Mouse (Mus musculus) brain, adult 2 months (tissue): Measurements from ENCODE around the gene Pde4b.

Source experiments
- DNase-seq: peaks from one replicate; pipeline ENCODE4 v3.0.0; 2011; ENCODE audit warnings: low read depth, low spot score

Gene Pde4b

DNA sequence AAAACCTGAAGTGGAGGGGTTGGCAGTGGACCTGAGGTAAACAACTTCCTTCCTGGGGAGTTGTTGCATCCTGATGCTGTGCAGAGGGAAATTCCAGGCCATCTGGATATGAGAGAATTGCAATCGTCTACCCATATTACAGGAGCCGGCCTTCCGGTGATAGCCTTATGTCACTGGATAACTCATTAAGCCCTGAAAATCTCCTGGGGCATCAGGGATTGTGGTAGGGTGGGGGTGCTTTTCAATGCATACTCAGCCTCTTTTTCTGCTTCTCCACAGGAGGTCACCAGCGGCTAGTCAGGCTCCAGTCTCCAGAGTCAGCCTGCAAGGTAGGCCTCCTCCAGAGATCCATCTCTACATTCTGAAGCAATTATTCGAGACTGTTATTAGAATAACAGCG is 418.4 kb downstream of the Pde4b start:
- no peak for DNase-seq

DNA sequence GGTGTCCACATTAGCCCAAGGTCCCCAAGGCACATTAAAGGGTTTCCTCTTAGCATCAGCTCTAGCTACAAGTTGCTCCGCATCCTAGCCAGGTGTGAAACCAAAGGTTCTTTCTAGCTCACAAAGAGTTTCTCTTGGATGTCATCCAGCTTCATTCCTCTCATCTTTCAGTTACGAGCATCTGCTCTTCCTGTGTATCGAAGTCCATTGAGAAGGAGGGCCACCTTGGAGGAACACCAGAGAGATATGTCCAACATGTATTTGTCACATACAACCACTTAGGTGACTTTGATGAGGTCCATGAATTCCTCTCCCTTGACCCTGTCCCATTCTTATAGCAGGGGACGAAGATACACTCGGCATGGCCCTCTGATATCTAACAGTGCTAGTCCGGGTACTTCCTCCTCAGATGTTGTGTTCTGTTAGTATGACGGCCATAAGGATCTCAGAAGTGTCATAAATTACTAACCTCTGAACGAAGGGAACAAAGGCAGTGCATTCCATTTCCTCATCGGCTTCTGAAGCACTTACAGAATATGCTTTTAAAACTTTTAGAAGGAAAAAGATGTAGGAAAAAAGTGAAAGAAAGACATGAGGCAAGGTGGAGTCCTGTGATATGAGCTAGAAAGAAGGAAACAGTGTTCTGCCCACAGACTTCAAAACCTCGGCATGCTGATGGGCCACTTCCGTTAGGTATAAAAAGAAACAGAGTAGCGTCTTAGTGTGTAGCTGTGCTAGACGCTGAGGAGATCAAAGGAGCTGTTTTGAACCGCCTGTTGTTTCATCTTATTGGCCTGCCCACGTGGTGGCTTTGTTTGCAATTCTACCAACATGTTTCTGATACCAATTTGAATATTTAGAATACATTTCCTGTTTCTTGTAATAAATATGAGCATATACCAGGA is 419.3 kb downstream of the Pde4b start:
- DNase-seq = no peak

DNA sequence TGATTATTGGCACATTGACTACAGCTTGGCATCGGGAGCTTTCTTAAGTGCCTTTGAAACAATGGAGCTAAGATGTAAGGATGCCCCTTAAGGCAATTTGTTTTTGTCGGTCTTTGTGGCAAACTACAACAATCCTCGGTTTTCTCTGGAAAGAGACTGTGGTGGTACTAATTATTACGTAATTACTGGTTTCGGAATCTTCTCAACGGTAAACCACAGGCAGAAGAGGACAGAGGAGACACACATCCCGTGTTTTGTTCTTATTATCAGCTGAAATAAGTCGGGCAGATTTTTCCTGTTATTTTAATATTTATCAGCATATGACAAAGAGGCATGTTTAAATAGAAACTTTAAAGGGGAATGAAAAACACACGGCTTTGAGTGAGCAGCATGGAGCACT is 420.0 kb downstream of the Pde4b start:
- DNase-seq = no peak

DNA sequence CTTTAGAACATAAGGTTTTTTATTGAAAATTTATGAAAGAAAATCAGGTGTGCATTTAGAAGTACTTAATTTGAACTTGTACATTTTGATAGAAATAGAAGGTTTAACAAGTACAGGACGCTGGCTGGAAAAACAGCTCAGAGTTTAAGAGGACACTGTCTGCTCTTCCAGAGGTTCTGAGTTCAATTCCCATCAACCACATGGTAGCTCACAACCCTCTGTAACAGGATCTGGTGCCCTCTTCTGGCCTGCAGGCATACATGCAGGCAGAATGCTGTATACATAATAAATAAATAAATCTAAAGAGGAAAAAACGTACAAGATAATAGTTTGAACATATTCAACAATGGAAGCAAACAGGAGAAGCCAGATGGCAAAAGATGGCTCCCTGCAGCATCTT is 420.4 kb downstream of the Pde4b start:
- DNase-seq = no peak

DNA sequence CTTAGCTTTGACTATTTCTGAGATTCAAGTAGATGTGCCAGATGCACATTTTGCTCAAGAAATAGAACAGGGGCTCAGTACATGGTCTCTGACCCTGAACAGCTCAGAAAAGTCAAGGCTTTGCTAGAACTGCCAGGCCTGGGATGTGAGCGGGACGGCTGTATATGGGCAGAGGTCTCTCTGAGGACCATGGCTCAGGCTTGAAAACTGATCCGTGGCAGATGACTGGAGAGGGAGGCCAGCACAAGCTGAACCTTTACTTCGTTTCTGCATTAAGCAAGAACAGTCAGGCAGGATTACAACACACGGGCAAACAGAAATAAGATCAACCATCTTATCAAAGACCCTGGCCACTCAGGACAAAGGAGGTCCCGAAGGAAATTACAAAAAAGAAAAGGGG is 422.7 kb downstream of the Pde4b start:
- DNase-seq = no peak

DNA sequence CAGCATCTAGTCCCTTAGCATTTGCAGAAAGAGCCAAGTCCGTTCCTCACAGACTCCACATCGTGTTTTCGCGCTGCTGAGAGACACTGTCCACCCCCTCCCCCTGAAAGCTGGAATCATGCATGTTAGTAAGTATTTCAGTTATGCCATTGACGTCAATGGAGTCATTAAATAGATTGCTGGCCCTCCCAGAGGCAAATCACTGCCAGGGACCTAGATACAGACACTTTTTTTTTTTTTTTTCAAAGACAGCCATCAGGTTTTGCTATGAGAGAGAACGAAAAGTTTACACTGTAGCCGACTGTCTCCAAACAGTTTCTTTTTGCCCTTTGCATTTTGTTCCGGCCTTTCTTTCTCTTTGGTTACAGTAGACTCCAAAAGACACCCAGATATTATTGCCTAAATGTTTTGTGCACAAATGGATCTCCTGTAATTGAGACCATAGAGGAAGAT is 423.6 kb downstream of the Pde4b start:
- DNase-seq = peak; percentile 86

DNA sequence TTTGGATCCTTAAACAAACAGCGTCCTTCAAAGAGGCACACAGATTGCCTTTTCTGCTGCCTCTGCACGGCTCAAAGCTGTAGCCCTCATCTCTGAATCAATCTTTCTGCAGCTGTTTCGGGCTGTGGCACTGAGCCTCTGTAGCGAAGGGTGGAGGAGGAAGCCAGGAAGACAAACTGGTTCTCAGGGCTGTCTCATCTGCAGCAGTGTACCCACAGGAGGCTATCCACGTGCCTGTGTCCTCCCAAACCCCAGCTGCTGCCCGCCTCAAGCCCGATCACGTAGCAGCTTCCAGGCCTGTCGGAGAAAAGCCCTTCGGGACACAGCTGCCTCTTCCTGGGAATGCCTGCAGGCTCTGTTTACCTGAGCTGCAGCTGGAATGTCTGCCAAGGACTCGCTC is 424.2 kb downstream of the Pde4b start:
- DNase-seq = peak; percentile 82

DNA sequence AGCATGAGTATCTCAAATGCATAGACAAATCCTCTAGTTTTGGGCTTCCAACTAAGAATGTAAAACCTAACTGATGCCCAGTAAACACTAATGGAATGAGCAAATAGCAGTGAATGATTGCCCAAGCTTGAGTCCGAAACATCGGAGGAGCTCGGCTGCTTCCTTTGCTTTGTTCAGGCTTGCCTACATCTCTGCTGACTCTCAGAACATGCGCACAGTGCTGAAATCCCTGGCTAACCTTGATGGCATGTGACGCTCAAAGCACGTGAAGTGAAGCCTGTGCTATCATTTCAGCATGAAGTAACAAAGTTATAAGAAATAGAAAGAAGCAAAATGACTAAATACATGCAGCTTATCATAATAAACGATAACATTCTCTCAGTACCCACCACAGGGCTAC is 425.6 kb downstream of the Pde4b start:
- DNase-seq = no peak

DNA sequence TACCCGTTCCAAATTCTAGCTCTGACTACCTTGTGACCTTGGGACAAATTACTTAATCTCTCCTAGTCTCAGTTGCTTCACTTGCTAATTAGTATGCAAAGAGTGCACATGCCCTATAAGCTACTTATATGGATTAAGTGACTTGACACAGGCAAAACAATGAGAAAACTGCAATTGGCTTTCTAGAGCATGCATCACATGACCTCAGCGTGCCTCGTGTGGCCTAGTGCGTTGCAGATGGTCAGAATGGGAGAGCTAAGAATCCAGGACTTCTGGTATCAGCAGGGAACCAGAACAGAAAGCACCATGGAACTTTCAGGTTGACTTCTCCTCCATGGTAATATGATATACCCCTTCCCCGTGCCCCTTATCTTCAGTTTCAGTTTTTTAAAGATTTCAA is 426.2 kb downstream of the Pde4b start:
- DNase-seq = no peak

DNA sequence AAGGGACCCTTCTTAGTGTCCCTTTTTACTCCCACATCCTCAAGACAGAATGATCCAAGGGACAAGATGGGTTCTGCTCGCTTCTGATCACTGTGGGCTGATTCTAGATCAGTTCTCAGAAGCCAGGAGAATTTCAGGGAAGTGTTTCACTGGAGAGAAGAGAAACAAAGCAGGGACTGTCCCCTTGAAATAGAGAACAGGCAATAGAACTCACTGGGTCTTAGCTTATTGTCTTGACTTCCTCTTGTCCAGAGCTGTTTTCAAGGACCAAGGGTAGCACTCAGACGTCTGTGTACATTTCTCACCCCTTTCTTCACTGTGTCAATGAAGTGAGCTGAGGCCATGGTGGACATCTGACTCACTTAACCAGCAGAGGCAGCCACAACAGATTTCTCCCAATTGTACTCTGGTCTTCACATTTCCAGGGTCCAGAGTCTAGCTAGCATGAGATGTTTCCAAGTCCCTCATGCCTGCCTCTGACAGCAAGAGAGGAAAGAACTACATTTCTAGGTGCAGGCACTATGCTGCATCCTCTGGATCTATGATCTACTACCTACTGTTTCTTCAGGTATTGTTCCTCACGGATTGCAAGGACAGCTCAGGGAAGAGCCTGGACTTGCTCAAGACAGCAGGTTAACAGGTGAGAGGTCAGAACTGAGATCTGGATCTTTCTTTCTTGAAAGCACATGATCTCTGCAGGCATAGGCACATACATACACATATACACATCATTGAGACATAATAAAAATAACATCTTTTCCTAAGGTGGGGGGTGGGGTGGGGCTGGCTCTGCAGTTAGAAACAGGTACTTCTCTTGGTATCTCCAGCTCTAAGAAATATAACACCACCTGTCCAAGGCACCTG is 427.9 kb downstream of the Pde4b start:
- no peak for DNase-seq

DNA sequence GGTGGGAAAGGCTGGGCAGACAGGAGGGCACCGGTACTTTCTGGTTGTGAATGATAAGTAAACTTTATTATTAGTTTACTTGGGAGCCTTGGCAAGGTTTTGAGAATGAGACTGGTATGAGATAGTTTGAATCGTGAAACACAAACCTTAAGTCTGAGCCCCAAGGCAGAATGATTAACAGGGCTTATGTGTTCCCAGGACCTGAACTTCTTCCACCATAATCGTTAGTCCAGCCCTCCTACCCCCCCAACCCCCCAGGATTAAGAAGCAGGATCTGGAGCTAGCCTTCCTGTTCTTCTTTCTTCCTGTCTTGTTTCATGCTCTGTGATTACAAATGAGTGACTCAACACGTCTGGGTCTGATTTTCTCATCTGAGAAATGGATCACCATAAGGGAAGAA is 429.1 kb downstream of the Pde4b start:
- DNase-seq = no peak

DNA sequence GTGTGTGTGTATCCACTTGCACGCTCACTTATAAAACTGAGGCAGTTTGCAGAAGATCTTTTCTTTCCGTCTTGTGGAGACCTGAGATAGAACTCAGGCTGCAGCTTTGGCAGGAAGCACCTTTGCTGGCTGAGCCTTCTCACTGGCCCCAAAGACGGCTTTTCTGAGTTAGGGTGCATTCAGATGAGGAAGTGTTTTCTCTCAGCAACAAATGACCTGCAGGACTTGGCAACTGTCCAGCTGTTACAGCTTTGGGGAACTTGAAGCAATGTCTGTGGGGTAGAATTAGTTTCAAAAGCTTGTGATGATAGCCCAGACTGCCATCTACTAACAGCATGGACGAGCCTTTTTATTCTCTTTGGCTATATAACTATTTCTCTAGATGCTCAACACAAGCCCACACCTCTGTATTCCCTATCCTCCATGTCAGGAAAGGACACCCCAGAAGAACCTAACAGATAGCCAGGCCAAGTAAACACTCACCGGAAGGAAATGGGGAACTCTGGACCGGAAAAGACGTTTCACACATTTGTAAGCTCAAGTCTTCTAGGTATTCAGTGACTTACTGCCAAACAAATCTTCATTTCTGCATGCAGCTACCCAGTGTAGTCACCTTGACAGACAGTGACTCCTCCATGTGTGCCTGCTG is 429.8 kb downstream of the Pde4b start:
- DNase-seq = peak; percentile 71

DNA sequence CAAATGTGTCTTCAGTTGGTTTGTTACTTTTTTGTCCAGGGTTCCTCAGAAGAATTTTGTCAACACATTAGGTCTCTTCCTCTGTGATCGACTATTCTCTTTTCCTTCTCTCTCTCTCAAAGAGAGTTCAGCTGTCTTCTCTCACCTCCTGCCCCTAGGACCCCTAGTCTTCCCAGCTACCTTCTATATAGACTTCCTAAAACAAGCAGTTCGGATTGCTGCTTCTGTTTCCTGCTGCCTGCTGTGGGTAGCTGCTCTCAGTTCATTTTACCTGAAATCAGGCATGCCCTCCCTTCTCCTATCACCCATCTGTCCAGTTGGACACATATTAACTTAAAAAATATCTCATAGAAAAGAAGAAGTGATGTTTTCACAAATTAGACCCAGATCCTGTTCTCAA is 430.3 kb downstream of the Pde4b start:
- DNase-seq = no peak

DNA sequence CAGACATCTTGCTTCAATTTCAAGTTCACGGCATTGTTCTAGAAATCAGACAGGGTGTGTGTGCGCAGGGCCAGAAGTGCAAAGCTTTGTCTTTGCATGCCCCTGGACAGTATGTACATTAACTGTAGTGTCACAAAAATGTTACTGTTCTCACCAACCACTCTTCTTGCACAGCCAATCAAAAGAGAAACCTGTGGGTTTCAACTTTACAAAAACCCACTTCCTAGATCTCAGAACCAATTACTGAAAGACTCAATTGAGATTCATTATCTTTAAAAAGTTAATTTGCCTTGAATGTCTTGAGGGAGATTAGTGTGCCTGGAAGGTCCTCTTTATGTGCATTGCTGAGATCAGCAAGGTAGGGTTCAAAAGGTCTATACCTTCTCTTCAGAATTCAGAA is 431.0 kb downstream of the Pde4b start:
- DNase-seq = no peak

DNA sequence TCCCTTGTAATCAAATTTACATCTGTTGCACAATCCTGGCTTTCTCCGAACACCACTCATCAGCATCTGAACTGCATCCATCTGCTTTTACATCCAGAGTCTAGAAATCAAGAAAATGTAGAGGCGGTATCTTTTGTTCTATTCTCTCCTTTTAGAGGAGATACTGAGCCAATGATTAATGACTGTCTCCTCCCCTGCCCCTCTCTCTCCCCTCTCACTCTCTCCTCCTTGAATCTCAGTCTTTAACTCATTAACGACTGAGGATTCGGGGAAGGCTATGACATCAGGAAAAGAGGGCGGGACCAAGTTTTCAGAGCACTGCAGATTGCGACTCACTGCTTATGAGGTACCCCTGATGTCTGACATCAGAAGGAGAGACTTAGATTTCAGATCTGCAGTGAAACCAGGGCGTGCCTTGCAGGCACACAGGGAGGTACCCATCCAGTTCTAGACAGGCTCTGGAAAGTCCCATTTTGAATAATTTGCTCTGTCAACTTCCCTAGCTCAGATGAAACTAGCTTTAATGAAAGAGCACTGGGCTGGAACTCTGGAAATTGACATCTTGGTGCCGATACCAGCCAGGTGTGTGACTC is 433.4 kb downstream of the Pde4b start:
- DNase-seq = no peak

DNA sequence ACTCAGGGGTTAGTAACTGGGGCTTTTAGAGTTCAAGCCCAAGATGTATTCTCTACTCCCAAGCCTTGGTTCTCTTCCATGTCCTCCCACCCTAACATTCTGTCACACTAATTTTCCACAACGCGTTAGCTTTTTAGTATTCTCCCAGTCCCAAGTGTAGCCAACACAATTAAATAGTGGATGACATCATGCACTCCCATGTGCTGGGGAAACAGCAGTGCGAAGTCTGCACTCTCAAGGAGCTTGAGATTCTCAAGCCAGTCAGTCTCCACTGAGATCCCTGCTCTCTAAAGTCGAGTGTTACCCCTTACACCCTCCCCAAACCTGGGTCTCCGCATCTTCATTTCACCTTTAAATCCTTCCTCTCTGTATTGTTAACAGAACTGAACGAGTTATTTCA is 434.1 kb downstream of the Pde4b start:
- DNase-seq = peak; percentile 50

DNA sequence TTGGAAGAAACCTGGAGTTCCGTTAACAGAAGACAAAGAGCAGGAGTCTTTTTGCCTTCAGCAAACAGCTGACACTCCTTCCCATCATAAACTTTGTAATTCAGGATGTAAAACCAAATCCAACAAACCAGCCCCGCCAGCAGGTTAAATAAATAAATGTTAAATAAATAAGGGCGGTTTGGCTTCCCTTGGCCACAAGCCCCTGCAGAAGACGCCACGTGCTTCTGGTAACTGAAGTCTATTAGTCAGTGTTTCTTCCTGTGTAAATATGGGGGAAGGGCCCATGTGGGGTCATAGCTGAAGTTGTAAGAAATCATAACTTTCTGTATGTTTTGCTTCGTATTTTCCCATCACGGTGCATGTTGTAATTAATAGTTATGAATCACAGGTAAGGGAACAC is 440.0 kb downstream of the Pde4b start:
- DNase-seq = no peak

DNA sequence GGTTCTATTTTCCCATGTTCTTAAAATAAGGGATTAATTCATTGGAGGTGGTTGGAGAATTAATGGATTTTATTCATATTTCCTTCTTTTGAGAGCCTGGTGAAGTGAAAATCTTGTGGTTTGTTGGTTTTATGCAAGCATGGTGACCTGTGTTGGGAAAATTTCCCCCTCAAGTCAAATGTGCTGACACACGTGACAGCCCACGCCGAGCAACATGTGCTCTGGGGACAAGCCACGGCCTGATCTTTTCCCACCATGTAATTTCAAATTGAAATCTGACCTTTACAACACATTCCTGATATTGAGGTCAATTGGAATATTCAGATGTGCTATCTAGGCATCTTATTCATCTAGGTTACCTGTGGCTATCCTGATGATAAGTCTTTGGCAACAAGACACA is 443.5 kb downstream of the Pde4b start:
- DNase-seq = no peak

DNA sequence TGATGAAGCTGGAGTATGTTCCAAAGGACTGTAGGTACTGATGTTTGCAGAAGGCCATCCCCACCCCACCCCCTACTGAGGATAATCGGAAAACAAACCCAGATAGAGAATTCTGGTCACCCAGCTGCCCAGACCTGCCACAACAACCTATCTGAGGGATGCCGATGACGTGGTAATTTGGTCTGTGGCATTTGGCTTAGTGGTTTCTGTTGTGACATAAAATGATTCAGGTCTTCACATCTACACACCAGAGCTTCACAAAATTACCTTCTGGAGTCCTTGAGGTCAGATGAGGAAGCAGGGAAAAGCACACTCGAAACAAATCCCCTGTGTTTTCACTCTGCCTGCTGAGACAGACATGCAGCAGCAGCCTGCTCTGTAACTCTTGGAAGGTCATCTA is 444.4 kb downstream of the Pde4b start:
- no peak for DNase-seq

DNA sequence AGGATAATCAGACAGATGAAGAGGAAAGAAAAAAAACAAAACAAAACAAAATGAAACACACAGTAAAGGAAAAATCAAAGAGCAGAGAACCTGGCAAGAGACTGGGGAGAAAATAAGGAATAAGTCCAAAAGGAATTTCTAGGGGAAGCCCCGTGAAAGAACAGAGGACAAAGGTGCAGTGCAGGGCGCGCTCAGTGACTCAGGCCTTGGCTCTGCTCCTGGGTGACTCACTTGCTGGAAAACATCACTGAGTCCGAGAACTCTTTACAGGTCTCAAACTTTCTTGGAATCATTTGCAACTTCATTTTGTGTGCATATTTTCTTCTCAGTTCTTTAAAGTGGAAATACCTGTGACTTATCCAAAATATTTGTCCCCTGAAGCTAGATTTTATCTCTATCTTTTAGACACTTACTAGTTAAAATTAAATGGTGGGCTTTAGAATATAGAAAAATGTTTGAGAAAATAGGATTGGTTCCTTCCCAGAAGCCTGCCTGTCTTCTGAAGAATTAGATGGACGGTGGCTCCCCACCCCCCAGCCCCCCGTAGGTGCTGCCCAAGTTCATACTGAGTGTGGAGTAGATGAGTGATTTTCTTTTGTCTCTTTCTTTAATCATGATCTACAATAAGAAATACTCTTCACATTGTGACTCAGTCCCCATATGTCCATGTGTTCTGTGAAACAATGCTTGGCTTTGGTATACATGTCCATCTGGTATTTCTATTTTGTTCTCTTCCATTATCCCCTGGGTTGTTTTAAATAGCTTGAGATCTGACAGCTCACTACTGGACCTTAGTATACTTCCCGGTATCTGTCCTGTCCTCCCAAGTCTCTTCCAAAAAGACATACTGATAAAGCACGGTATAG is 446.1 kb downstream of the Pde4b start:
- peak; percentile 90 for DNase-seq
